Mouse (Mus musculus): ENCODE results near the gene Irf6. TPM values are rescaled to one million over a fixed set of nuclear protein-coding genes. Genes with fewer than 3 reads are reported as not detected.

Irf6 gene
- total RNA-seq (2012; rRNA removed): 0.03 and 0.15 TPM in 2 replicates
- under 1 TPM in 1 of 2 experiments, not detected in 1; 0.19 TPM for polyA plus RNA-seq (2012; ENCODE audit: insufficient read depth in 1 of 2, insufficient read length in 2 of 2, low read depth in 1 of 2, low replicate concordance in 2 of 2, missing spikeins in 1 of 2)

DNA sequence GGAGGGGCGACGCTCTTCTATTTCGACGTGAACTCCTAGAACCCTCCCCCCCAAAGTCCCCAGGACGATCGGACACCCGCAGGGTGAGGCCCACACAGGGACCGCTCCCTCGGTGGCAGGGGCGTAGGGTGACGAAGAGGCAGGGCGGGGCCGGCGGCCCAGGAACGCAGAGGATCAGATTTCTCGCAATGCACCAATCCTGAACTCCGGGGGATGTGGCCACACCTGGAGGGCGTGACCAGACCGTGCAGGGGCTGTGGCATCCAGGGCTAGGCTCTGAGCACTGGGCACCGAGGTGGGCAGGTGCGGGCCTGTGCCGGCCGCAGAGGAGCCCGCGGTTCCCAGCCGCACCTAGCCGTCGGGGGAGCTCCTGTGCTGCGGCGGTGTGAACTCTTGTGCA is at the start of gene Irf6:
TSS of gene Irf6 (plus strand) at position 240 of the 400 bp plus-strand sequence.
- Histone ChIP-seq H3K4me3 (ENCODE audit: control insufficient read depth in 1 of 2, insufficient read depth in 1 of 2, low read depth in 2 of 2, low read length in 2 of 2) (no peak within 1 kb of the TSS), H3K9ac (ENCODE audit: control insufficient read depth, low read depth, low read length, poor library complexity, severe bottlenecking) (peak within 1 kb of the TSS; percentile 21; the same call in 1 of the 2 replicates), H3K27me3 (ENCODE audit: control insufficient read depth in 1 of 2, insufficient read depth in 2 of 2, low read length in 2 of 2) (peaks cover 3% of the 10 kb centered on the region in 2 experiments; a peak in 3 of 4 replicates), H3K79me2 (ENCODE audit: control insufficient read depth, insufficient read depth, low read length, poor library complexity) (no peaks in the 10 kb centered on the region), H3K9me3 (replicated peaks; ENCODE audit: insufficient read depth, low read length) (no peaks in the 10 kb centered on the region), H3K27ac (ENCODE audit: control insufficient read depth, low read depth, low read length) (no peak within 1 kb of the TSS), H3K4me1 (ENCODE audit: control insufficient read depth in 1 of 2, insufficient read depth in 2 of 2, low read length in 2 of 2) (no peaks in the 10 kb centered on the region), H3K36me3 (ENCODE audit: control insufficient read depth in 1 of 2, insufficient read depth in 2 of 2, low read length in 2 of 2) (peaks cover 0 to 9% of the 10 kb centered on the region in 2 experiments; a peak in 2 of 4 replicates)
- DNase-seq (ENCODE audit: low read depth, low spot score): peak; percentile 68
- TF ChIP-seq GABPA (IDR thresholded peaks at IDR 0.05; ENCODE audit: low read depth, low read length) (no peak), JUND (IDR thresholded peaks at IDR 0.05; ENCODE audit: low read depth, low read length) (no peak), HCFC1 (IDR thresholded peaks at IDR 0.05; ENCODE audit: low read depth, low read length) (no peak), ZKSCAN1 (IDR thresholded peaks at IDR 0.05; ENCODE audit: low read depth, low read length) (no peak), NRF1 (IDR thresholded peaks at IDR 0.05; ENCODE audit: insufficient read depth, low read depth, low read length, poor library complexity, severe bottlenecking) (no peak), TBP (IDR thresholded peaks at IDR 0.05; ENCODE audit: low read depth, low read length) (no peak), POLR2A (IDR thresholded peaks at IDR 0.05; ENCODE audit: control insufficient read depth in 1 of 2, insufficient read depth in 1 of 2, low read depth in 1 of 2, low read length in 2 of 2, poor library complexity in 1 of 2) (no peak), RAD21 (IDR thresholded peaks at IDR 0.05; ENCODE audit: low read depth, low read length) (no peak), CHD1 (IDR thresholded peaks at IDR 0.05; ENCODE audit: low read depth, low read length) (no peak), RCOR1 (IDR thresholded peaks at IDR 0.05; ENCODE audit: low read depth, low read length) (no peak)

DNA sequence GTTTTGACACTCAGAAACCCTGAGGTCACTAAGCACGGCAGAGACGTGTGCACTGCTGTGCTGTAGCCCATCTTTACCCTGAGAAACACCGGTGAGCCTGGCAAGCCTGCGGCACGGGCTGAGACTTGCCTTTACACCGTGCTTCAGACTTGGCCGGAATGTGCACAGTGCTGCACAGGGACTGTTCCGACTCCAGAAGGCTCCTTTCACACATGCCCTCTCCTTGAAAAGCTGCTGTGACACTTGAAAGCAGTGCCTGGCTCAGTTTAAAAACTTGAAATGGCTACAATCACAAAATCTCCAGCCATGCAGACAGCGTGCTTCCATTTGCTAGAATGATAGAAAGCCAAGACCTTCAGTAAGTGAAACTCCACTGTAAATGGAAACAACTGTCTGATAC is 40.8 kb upstream of the Irf6 start:
- no peak for TF ChIP-seq USF2 (IDR thresholded peaks at IDR 0.05; ENCODE audit: borderline replicate concordance in 1 of 2, insufficient read depth in 1 of 2, low read depth in 1 of 2, low read length in 2 of 2)
- TF ChIP-seq NELFE (IDR thresholded peaks at IDR 0.05; ENCODE audit: low read depth, low read length): no peak
- no peak for TF ChIP-seq POLR2AphosphoS2 (IDR thresholded peaks at IDR 0.05; ENCODE audit: low read length)
- no peak for TF ChIP-seq ELF1 (IDR thresholded peaks at IDR 0.05; ENCODE audit: low read depth, low read length)
- no peak for TF ChIP-seq MAX (IDR thresholded peaks at IDR 0.05; ENCODE audit: low read length)
- TF ChIP-seq ZNF384 (IDR thresholded peaks at IDR 0.05; ENCODE audit: low read depth, low read length): no peak
- no peak for TF ChIP-seq HCFC1 (IDR thresholded peaks at IDR 0.05; ENCODE audit: low read depth, low read length)
- TF ChIP-seq CTCF (IDR thresholded peaks at IDR 0.05 in 2 of 3, conservative IDR thresholded peaks at IDR 0.05 in 1 of 3; ENCODE audit: control insufficient read depth in 1 of 3, insufficient read depth in 1 of 3, low read depth in 2 of 3, low read length in 3 of 3, poor library complexity in 1 of 3, severe bottlenecking in 1 of 3): no peak
- TF ChIP-seq KAT2A (conservative IDR thresholded peaks at IDR 0.05; ENCODE audit: low read depth, low read length): no peak
- no peak for TF ChIP-seq BHLHE40 (IDR thresholded peaks at IDR 0.05; ENCODE audit: borderline replicate concordance, low read depth, low read length)
- no peak for TF ChIP-seq UBTF (IDR thresholded peaks at IDR 0.05; ENCODE audit: borderline replicate concordance, insufficient read depth, low read depth, low read length)
- no peak for TF ChIP-seq MEF2A (IDR thresholded peaks at IDR 0.05; ENCODE audit: extremely low read depth, insufficient replicate concordance, low read depth, low read length, poor library complexity, severe bottlenecking)
- TF ChIP-seq TBP (IDR thresholded peaks at IDR 0.05; ENCODE audit: low read depth, low read length): no peak
- TF ChIP-seq POLR2A (IDR thresholded peaks at IDR 0.05; ENCODE audit: control insufficient read depth in 1 of 2, insufficient read depth in 1 of 2, low read depth in 1 of 2, low read length in 2 of 2, poor library complexity in 1 of 2): no peak
- no peak for TF ChIP-seq ZC3H11A (IDR thresholded peaks at IDR 0.05; ENCODE audit: low read depth, low read length)
- no peaks in the 10 kb centered on the region for H3K79me2 ChIP-seq (ENCODE audit: control insufficient read depth, insufficient read depth, low read length, poor library complexity)

More for the DNA sequence above, 40.8 kb upstream of the Irf6 start:
- no peak for DNase-seq (ENCODE audit: low read depth, low spot score)
- H3K9ac ChIP-seq (ENCODE audit: control insufficient read depth, low read depth, low read length, poor library complexity, severe bottlenecking): no peak overlapping the region
- no peak overlapping the region for H3K27ac ChIP-seq (ENCODE audit: control insufficient read depth, low read depth, low read length)
- no peaks in the 10 kb centered on the region for H3K9me3 ChIP-seq (replicated peaks; ENCODE audit: insufficient read depth, low read length)
- peaks cover 0 to 19% of the 10 kb centered on the region in 2 experiments; a peak in 2 of 4 replicates for H3K36me3 ChIP-seq (ENCODE audit: control insufficient read depth in 1 of 2, insufficient read depth in 2 of 2, low read length in 2 of 2)
- no peaks in the 10 kb centered on the region for H3K4me1 ChIP-seq (ENCODE audit: control insufficient read depth in 1 of 2, insufficient read depth in 2 of 2, low read length in 2 of 2)
- H3K4me3 ChIP-seq (ENCODE audit: control insufficient read depth in 1 of 2, insufficient read depth in 1 of 2, low read depth in 2 of 2, low read length in 2 of 2): no peak overlapping the region
- H3K27me3 ChIP-seq (ENCODE audit: control insufficient read depth in 1 of 2, insufficient read depth in 2 of 2, low read length in 2 of 2): no peaks in the 10 kb centered on the region
